Mouse (Mus musculus) liver, adult 2 months (tissue): ENCODE measurements around the gene Ccdc130.

Experiments
- CTCF ChIP-seq: fragments of 200-500 bp; IDR thresholded peaks from 2 replicates; pipeline ENCODE4 v1.5.1; 2011; ENCODE audit warnings: low read depth, low read length, control low read depth
- POLR2A ChIP-seq: fragments of 200-500 bp; IDR thresholded peaks from 2 replicates; pipeline ENCODE4 v1.6.1; 2011; ENCODE audit warnings: low read length, control low read depth; ENCODE audit not compliant: insufficient read depth; ENCODE audit errors: extremely low read depth

DNA sequence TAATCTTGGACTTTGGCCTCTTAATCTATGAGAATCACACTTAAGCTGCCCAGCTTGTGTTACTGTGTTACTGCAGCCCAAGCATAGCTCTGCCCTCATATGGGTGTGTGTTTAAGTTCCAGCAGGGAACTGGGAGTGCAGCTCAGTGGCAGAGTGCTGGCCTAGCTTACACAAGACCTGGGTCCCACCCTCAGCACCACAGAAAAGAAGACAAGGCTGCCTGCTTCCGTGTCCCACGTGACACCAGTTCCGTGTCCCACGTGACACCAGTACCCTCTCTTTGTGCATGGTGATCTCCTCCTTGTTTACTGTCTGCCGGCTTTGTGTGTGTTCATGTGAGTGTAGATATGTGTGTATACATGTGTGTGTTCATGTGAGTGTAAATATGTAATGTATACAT, 52.0 kb downstream of the Ccdc130 start:
- TF ChIP-seq CTCF (no peak), POLR2A (no peak)
